Mouse (Mus musculus): ENCODE data around the gene Mrpl24. TPM values are rescaled to one million over a fixed set of nuclear protein-coding genes. Genes with fewer than 3 reads are reported as not detected.

The Mrpl24 gene
- total and polyA plus RNA-seq, 3 experiments = 123 to 176 (median 166) TPM

- Histone ChIP-seq H3K9me3 (replicated peaks; ENCODE audit: low read length) (peaks cover 5% of the 10 kb centered on the region), H3K36me3 (replicated peaks in 1 of 2; ENCODE audit: control insufficient read depth in 1 of 2, insufficient read depth in 1 of 2, low read length in 1 of 2) (peaks cover 7 to 21% of the 10 kb centered on the region in 2 experiments), H3K4me3 (replicated peaks in 1 of 3; ENCODE audit: low read depth in 2 of 3, low read length in 2 of 3, poor library complexity in 1 of 3) (peak within 1 kb of the TSS; percentile 86 to 95 (median 95)), H3K79me2 (replicated peaks; ENCODE audit: control insufficient read depth, extremely low read depth, insufficient read depth, poor library complexity, severe bottlenecking) (peaks cover 40% of the 10 kb centered on the region), H3K27me3 (replicated peaks) (no peaks in the 10 kb centered on the region), H3K4me2 (ENCODE audit: insufficient read depth, low read depth, poor library complexity, severe bottlenecking) (peak within 1 kb of the TSS; percentile 94), H3K27ac (ENCODE audit: insufficient read depth, low read depth) (peak within 1 kb of the TSS; percentile 72), H3K4me1 (ENCODE audit: control insufficient read depth in 1 of 2, insufficient read depth in 2 of 2) (peaks cover 10 to 26% of the 10 kb centered on the region in 2 experiments), H3K9ac (ENCODE audit: insufficient read depth, low read depth) (peak within 1 kb of the TSS; percentile 99)
- in situ Hi-C loops (cut with MboI; ENCODE audit: low pct_ligation_motif_present, low pct_unique_long_range_greater_than_20kb, low sequenced_read_pairs) = no loop called here
- dilution Hi-C loops (cut with MboI; ENCODE audit: extremely low pct_ligation_motif_present, extremely low pct_unique_long_range_greater_than_20kb, low sequenced_read_pairs) = no loop called here
- DNase-seq (ENCODE audit: extremely low read depth) = peak; percentile 99
- peak; percentile 74 for TF ChIP-seq NRF1 (IDR thresholded peaks at IDR 0.05; ENCODE audit: low read depth, low read length)
- TF ChIP-seq NELFE (IDR thresholded peaks at IDR 0.05; ENCODE audit: low read depth, low read length) = peak; percentile 14; the same call in 1 of the 2 replicates
- TF ChIP-seq RCOR1 (conservative IDR thresholded peaks at IDR 0.05; ENCODE audit: low read depth, low read length) = no peak
- TF ChIP-seq TCF12 (IDR thresholded peaks at IDR 0.05; ENCODE audit: low read depth, low read length) = peak; percentile 56; the same call in 1 of the 2 replicates
- no peak for TF ChIP-seq ETS1 (conservative IDR thresholded peaks at IDR 0.05; ENCODE audit: low read depth, low read length)
- TF ChIP-seq ZMIZ1 (IDR thresholded peaks at IDR 0.05; ENCODE audit: low read depth, low read length) = peak; percentile 80; the same call in 1 of the 2 replicates
- no peak for TF ChIP-seq ZNF384 (IDR thresholded peaks at IDR 0.05; ENCODE audit: low read depth, low read length)
- TF ChIP-seq ELF1 (IDR thresholded peaks at IDR 0.05; ENCODE audit: low read depth, low read length) = peak; percentile 85
- TF ChIP-seq IRF4 (IDR thresholded peaks at IDR 0.05; ENCODE audit: low read depth, low read length) = peak; percentile 35; the same call in 1 of the 2 replicates
- peak; percentile 81 for TF ChIP-seq CHD2 (IDR thresholded peaks at IDR 0.05; ENCODE audit: low read length)
- peak; percentile 100 for TF ChIP-seq KAT2A (IDR thresholded peaks at IDR 0.05; ENCODE audit: insufficient replicate concordance, low read length)
- no peak for TF ChIP-seq RAD21 (IDR thresholded peaks at IDR 0.05; ENCODE audit: low read depth, low read length)
- TF ChIP-seq E2F4 (IDR thresholded peaks at IDR 0.05; ENCODE audit: insufficient replicate concordance, low read depth, low read length) = no peak
- TF ChIP-seq POLR2AphosphoS2 (IDR thresholded peaks at IDR 0.05; ENCODE audit: low read depth, low read length) = peak; percentile 72; the same call in 1 of the 2 replicates
- TF ChIP-seq HCFC1 (IDR thresholded peaks at IDR 0.05; ENCODE audit: low read depth, low read length) = peak; percentile 98
- no peak for TF ChIP-seq MAFK (IDR thresholded peaks at IDR 0.05; ENCODE audit: insufficient replicate concordance, low read length)
- no peak for TF ChIP-seq PAX5 (IDR thresholded peaks at IDR 0.05; ENCODE audit: low read length)
- 0 out of 2 replicates have a peak, but pooled peaks have one; percentile 29 for TF ChIP-seq MAX (IDR thresholded peaks at IDR 0.05; ENCODE audit: low read length)
- no peak for TF ChIP-seq SMC3 (IDR thresholded peaks at IDR 0.05; ENCODE audit: low read depth, low read length)
- peak; percentile 100 for TF ChIP-seq UBTF (IDR thresholded peaks at IDR 0.05; ENCODE audit: low read depth, low read length)
- TF ChIP-seq EP300 (IDR thresholded peaks at IDR 0.05; ENCODE audit: low read length) = no peak
- TF ChIP-seq MAZ (IDR thresholded peaks at IDR 0.05; ENCODE audit: low read depth, low read length) = peak; percentile 13; the same call in 1 of the 2 replicates
- no peak for TF ChIP-seq CHD1 (IDR thresholded peaks at IDR 0.05; ENCODE audit: low read depth, low read length)
- peak; percentile 98 for TF ChIP-seq SIN3A (IDR thresholded peaks at IDR 0.05; ENCODE audit: low read length)
- peak; percentile 61 for TF ChIP-seq POLR2A (IDR thresholded peaks at IDR 0.05; ENCODE audit: low read depth, low read length)
- TF ChIP-seq MXI1 (IDR thresholded peaks at IDR 0.05; ENCODE audit: low read depth, low read length) = peak; percentile 77; the same call in 1 of the 2 replicates
- peak; percentile 34; the same call in 1 of the 2 replicates for TF ChIP-seq TBP (conservative IDR thresholded peaks at IDR 0.05; ENCODE audit: low read depth, low read length)
- no peak for TF ChIP-seq USF2 (conservative IDR thresholded peaks at IDR 0.05; ENCODE audit: low read depth, low read length)
- no peak for TF ChIP-seq ZC3H11A (IDR thresholded peaks at IDR 0.05; ENCODE audit: low read depth, low read length)
- TF ChIP-seq ZKSCAN1 (IDR thresholded peaks at IDR 0.05; ENCODE audit: borderline replicate concordance, low read depth, low read length) = no peak
- 0 out of 2 replicates have a peak, but pooled peaks have one; percentile 11 for TF ChIP-seq MEF2A (IDR thresholded peaks at IDR 0.05; ENCODE audit: borderline replicate concordance, low read depth, low read length)
- TF ChIP-seq CTCF (conservative IDR thresholded peaks at IDR 0.05 in 1 of 2, IDR thresholded peaks at IDR 0.05 in 1 of 2; ENCODE audit: low read depth in 2 of 2, low read length in 2 of 2) = no peak
- TF ChIP-seq USF1 (IDR thresholded peaks at IDR 0.05; ENCODE audit: low read depth, low read length) = no peak
- peak; percentile 94 for TF ChIP-seq MYC (IDR thresholded peaks at IDR 0.05; ENCODE audit: low read depth, low read length)
- no peak for TF ChIP-seq BHLHE40 (IDR thresholded peaks at IDR 0.05; ENCODE audit: low read depth, low read length)
- peak; percentile 97; the same call in 1 of the 2 replicates for TF ChIP-seq GABPA (IDR thresholded peaks at IDR 0.05; ENCODE audit: insufficient replicate concordance, low read depth, low read length)
- TF ChIP-seq JUN (IDR thresholded peaks at IDR 0.05; ENCODE audit: insufficient read depth, low read depth, low read length) = no peak
- TF ChIP-seq JUND (conservative IDR thresholded peaks at IDR 0.05; ENCODE audit: low read depth, low read length) = no peak
Observed at GRCm38 (mm10) chr3:87885281-87886003, 33.9 kb upstream of the Mrpl24 start, which contains the start of gene Prcc. Gene Prcc, minus strand, starts transcription at chr3:87885608.
